23 mouse cellular contexts compared by ENCODE assay signal in genomic region chr11:72405532-72405931, GRCm38 (mm10). TPM values are rescaled to one million over a fixed set of nuclear protein-coding genes. Genes with fewer than 3 reads are reported as not detected.
DNase-seq lines count a peak whose midpoint lies in the region; ATAC-seq and TF ChIP-seq lines count a peak whose summit lies in the region.
"Had no signal": no experiment of that assay in that cellular context is flagged by ENCODE, and none has a peak within 500 bp of the region (broad histone marks: within the 10 kb centered on the region; RNA-seq: fewer than 3 reads in every experiment).

No protein-coding gene starts in this region.

- H3K9me3 ChIP-seq in heart, embryonic 16.5 days (replicated peaks; ENCODE audit: control insufficient read depth, low read length): no peaks in the 10 kb centered on the region
- no peaks in the 10 kb centered on the region for H3K9me3 ChIP-seq in kidney, embryonic 16.5 days (ENCODE audit: low read length)
- no peaks in the 10 kb centered on the region for H3K9me3 ChIP-seq in E14TG2a.4 (ENCODE audit: low read length)
- H3K9me3 ChIP-seq: midbrain, embryonic 13.5 days; neural tube, embryonic 12.5 days had no signal

- peak; percentile 91 for DNase-seq in heart, adult 11 months
- DNase-seq in heart, postnatal 10 days: no peak
- DNase-seq in heart, adult 9 months (ENCODE audit: low spot score in 2 of 2): no peak
- DNase-seq in kidney, adult 18-20 months: no peak
- DNase-seq in left cerebral cortex, adult 2 months (ENCODE audit: extremely low spot score in 1 of 2, low spot score in 2 of 2): no peak
- DNase-seq: adrenal gland, postnatal 25 days; cerebellum, adult 11 months; cerebellum, postnatal 14 days; kidney, postnatal 14 days; left cerebral cortex, postnatal 4 days; liver, postnatal 0 days; right cerebral cortex, postnatal 4 days; thymus, postnatal 25 days had no signal

- peak overlapping the region; percentile 34; the same call in 1 of the 2 replicates for H3K9ac ChIP-seq in heart, embryonic 16.5 days (ENCODE audit: low read length)
- H3K9ac ChIP-seq in kidney, embryonic 16.5 days (replicated peaks; ENCODE audit: low read length): 0 out of 2 replicates have a peak overlapping the region, but pooled peaks have one; percentile 5
- H3K9ac ChIP-seq: liver, postnatal 0 days; midbrain, embryonic 13.5 days; neural tube, embryonic 12.5 days had no signal

- no peak overlapping the region for H3K4me3 ChIP-seq in heart, embryonic 16.5 days (ENCODE audit: low read length)
- H3K4me3 ChIP-seq in kidney, embryonic 16.5 days (ENCODE audit: low read length): no peak overlapping the region
- H3K4me3 ChIP-seq in E14TG2a.4 (replicated peaks; ENCODE audit: low read length): peak overlapping the region; percentile 32; the same call in 1 of the 2 replicates
- no peak overlapping the region for H3K4me3 ChIP-seq in left cerebral cortex, adult 2 months
- H3K4me3 ChIP-seq: midbrain, embryonic 13.5 days; neural tube, embryonic 12.5 days had no signal

- intact Hi-C loops in heart, postnatal 10 days (cut with DNase I): no loop called here
- intact Hi-C loops in left cerebral cortex, adult 2 months (cut with DNase I): no loop called here

- TF ChIP-seq CTCF in E14TG2a.4 (conservative IDR thresholded peaks at IDR 0.05; ENCODE audit: low read length): no peak
- no peak for TF ChIP-seq CTCF in left cerebral cortex, adult 2 months (IDR thresholded peaks at IDR 0.05)

- peak overlapping the region; percentile 91 for H3K4me2 ChIP-seq in heart, embryonic 16.5 days (ENCODE audit: low read depth, low read length)
- H3K4me2 ChIP-seq in kidney, embryonic 16.5 days (replicated peaks; ENCODE audit: low read depth, low read length): no peak overlapping the region
- H3K4me2 ChIP-seq: midbrain, embryonic 13.5 days; neural tube, embryonic 12.5 days had no signal

- H3K27me3 ChIP-seq in heart, embryonic 16.5 days (ENCODE audit: control insufficient read depth, insufficient read depth, low read length): no peaks in the 10 kb centered on the region
- H3K27me3 ChIP-seq in kidney, embryonic 16.5 days (ENCODE audit: insufficient read depth, low read length): 0 out of 2 replicates have a peak, but pooled peaks cover 4% of the 10 kb centered on the region
- H3K27me3 ChIP-seq in E14TG2a.4 (ENCODE audit: insufficient read depth, low read length): no peaks in the 10 kb centered on the region

- H3K4me1 ChIP-seq in heart, embryonic 16.5 days (ENCODE audit: control insufficient read depth, insufficient read depth, low read length): peaks cover 71% of the 10 kb centered on the region
- H3K4me1 ChIP-seq in kidney, embryonic 16.5 days (ENCODE audit: insufficient read depth, low read length): peaks cover 88% of the 10 kb centered on the region
- peaks cover 95% of the 10 kb centered on the region for H3K4me1 ChIP-seq in E14TG2a.4 (replicated peaks; ENCODE audit: low read depth, low read length)

- H3K36me3 ChIP-seq in heart, embryonic 16.5 days (ENCODE audit: control insufficient read depth, insufficient read depth): peaks cover 7% of the 10 kb centered on the region; the same call in 1 of the 2 replicates
- H3K36me3 ChIP-seq in kidney, embryonic 16.5 days (ENCODE audit: insufficient read depth, low read length): no peaks in the 10 kb centered on the region
- H3K36me3 ChIP-seq in E14TG2a.4 (ENCODE audit: insufficient read depth, low read length): peaks cover 57% of the 10 kb centered on the region
- H3K36me3 ChIP-seq: midbrain, embryonic 13.5 days; neural tube, embryonic 12.5 days had no signal

- H3K27ac ChIP-seq in heart, embryonic 16.5 days (ENCODE audit: low read length): peak overlapping the region; percentile 89
- H3K27ac ChIP-seq in kidney, embryonic 16.5 days (ENCODE audit: low read length): peak overlapping the region; percentile 27
- no peak overlapping the region for H3K27ac ChIP-seq in left cerebral cortex, adult 2 months
- H3K27ac ChIP-seq: hindbrain, postnatal 0 days; midbrain, embryonic 13.5 days; neural tube, embryonic 12.5 days had no signal

- whole genome bisulfite sequencing in heart, embryonic 16.5 days: 30% methylated on average over 4 of the region's 4 CpGs
- WGBS in kidney, embryonic 16.5 days: 69% methylated on average over 4 of the region's 4 CpGs

- no peak for ATAC-seq in heart, embryonic 16.5 days (replicated peaks; ENCODE audit: extremely low read depth, insufficient read depth, low FRiP score)
- no peak for ATAC-seq in kidney, embryonic 16.5 days (ENCODE audit: low FRiP score, low TSS enrichment)
- ATAC-seq: hindbrain, postnatal 0 days; liver, postnatal 0 days; midbrain, embryonic 13.5 days had no signal

RNA-seq across cellular contexts. Expression of gene Smtnl2, which starts 6.0 kb away (rescaled TPM):
- total RNA-seq in heart, postnatal 10 days (2021): 10 to 100 TPM; 39.0 to 40.9 TPM
- polyA plus RNA-seq in heart, embryonic 16.5 days (2015; fragmentation: Nextera tagmentation; extraction: Ambion mirVana): 115 and 121 TPM in 2 replicates
- 109 and 124 TPM in 2 replicates for polyA plus RNA-seq in kidney, embryonic 16.5 days (2015; fragmentation: Nextera tagmentation; extraction: Ambion mirVana)
- 1 to 10 TPM in 1 of 2 experiments, under 1 TPM in 1; 0.33 to 1.2 TPM for total RNA-seq in left cerebral cortex, adult 2 months (2021)
- total RNA-seq: megakaryocyte, adult 5-6 weeks had no signal

RNA-seq across cellular contexts. Expression of gene Ggt6, which starts 29.8 kb away (rescaled TPM):
- total RNA-seq in heart, postnatal 10 days (2021): not detected
- 0.17 TPM in 1 of 2 replicates, not detected in the other for polyA plus RNA-seq in heart, embryonic 16.5 days (2015; fragmentation: Nextera tagmentation; extraction: Ambion mirVana)
- 1.6 and 2.2 TPM in 2 replicates for polyA plus RNA-seq in kidney, embryonic 16.5 days (2015; fragmentation: Nextera tagmentation; extraction: Ambion mirVana)
- total RNA-seq in left cerebral cortex, adult 2 months (2021): under 1 TPM; 0.18 to 0.37 TPM
- total RNA-seq: granulocyte monocyte progenitor cell, adult 5-6 weeks; hindbrain, postnatal 0 days; left cerebral cortex, postnatal 4 days; megakaryocyte, adult 5-6 weeks had no signal
- polyA plus RNA-seq: forebrain, embryonic 11.5 days; hindbrain, postnatal 0 days; midbrain, embryonic 13.5 days; neural tube, embryonic 12.5 days had no signal

RNA-seq across cellular contexts. Expression of gene Mybbp1a, which starts 35.6 kb away (rescaled TPM):
- total RNA-seq in heart, postnatal 10 days (2021): 10 to 100 TPM; 47.0 to 50.0 TPM
- polyA plus RNA-seq in heart, embryonic 16.5 days (2015; fragmentation: Nextera tagmentation; extraction: Ambion mirVana): 70.2 and 81.8 TPM in 2 replicates
- 175 and 177 TPM in 2 replicates for polyA plus RNA-seq in kidney, embryonic 16.5 days (2015; fragmentation: Nextera tagmentation; extraction: Ambion mirVana)
- total RNA-seq in left cerebral cortex, adult 2 months (2021): 10 to 100 TPM; 53.2 to 55.0 TPM

RNA-seq across cellular contexts. Expression of gene Tekt1, which starts 43.3 kb away (rescaled TPM):
- under 1 TPM in 1 of 2 experiments, not detected in 1; 0.19 TPM for total RNA-seq in heart, postnatal 10 days (2021)
- 1.7 and 2.5 TPM in 2 replicates for polyA plus RNA-seq in heart, embryonic 16.5 days (2015; fragmentation: Nextera tagmentation; extraction: Ambion mirVana)
- 6.1 and 6.5 TPM in 2 replicates for polyA plus RNA-seq in kidney, embryonic 16.5 days (2015; fragmentation: Nextera tagmentation; extraction: Ambion mirVana)
- 1 to 10 TPM; 2.3 to 3.6 TPM for total RNA-seq in left cerebral cortex, adult 2 months (2021)
- total RNA-seq: liver, adult 2 months; megakaryocyte, adult 5-6 weeks had no signal
- polyA plus RNA-seq: liver, adult 2 months; liver, postnatal 0 days had no signal

Comparison
In these comparisons a context has a peak if more than half of its experiments do, and no peak if none do; other contexts are left out.
1. RNA of gene Smtnl2, which starts 6.0 kb away (total RNA-seq): 39.0 to 40.9 TPM in heart, postnatal 10 days; 0.33 to 1.2 TPM in left cerebral cortex, adult 2 months; every median in the first group is over 10 times any median in the second.